Mouse (Mus musculus) telencephalon, adult 2 months (tissue): ENCODE data around the gene Arntl2.

Experiments
- DNase-seq: peaks from one replicate; pipeline ENCODE4 v3.0.0-alpha.2; 2011; ENCODE audit warnings: low read depth, low spot score

The Arntl2 gene

GRCm38 (mm10) chr6:146781566-146781965 lies 14.3 kb upstream of the Arntl2 start:
- no peak for DNase-seq

GRCm38 (mm10) chr6:146793527-146793926 lies 2.3 kb upstream of the Arntl2 start:
- DNase-seq = no peak

GRCm38 (mm10) chr6:146795166-146795923 lies 510 bp upstream of the Arntl2 start:
- no peak for DNase-seq

GRCm38 (mm10) chr6:146797446-146797845 lies 1.6 kb downstream of the Arntl2 start:
- DNase-seq = peak; percentile 6

GRCm38 (mm10) chr6:146809991-146810390 lies 14.1 kb downstream of the Arntl2 start:
- DNase-seq = no peak

GRCm38 (mm10) chr6:146813007-146813406 lies 17.2 kb downstream of the Arntl2 start:
- DNase-seq = no peak

GRCm38 (mm10) chr6:146820177-146820965 lies 24.5 kb downstream of the Arntl2 start:
- no peak for DNase-seq

- no peak for DNase-seq
These were observed 26.1 kb downstream of the Arntl2 start for GRCm38 (mm10) chr6:146821958-146822357.

GRCm38 (mm10) chr6:146824727-146825486 lies 29.1 kb downstream of the Arntl2 start:
- DNase-seq = no peak

- DNase-seq = no peak
These were observed 29.6 kb downstream of the Arntl2 start for GRCm38 (mm10) chr6:146825487-146825773.

- DNase-seq = no peak
These were observed 35.5 kb downstream of the Arntl2 start for GRCm38 (mm10) chr6:146831320-146831719.

- peak; percentile 60 for DNase-seq
These were observed 37.8 kb downstream of the Arntl2 start for GRCm38 (mm10) chr6:146833485-146834314.

- no peak for DNase-seq
These were observed 38.5 kb downstream of the Arntl2 start for GRCm38 (mm10) chr6:146834342-146834741.

GRCm38 (mm10) chr6:146835784-146836183 lies 39.9 kb downstream of the Arntl2 start:
- no peak for DNase-seq

GRCm38 (mm10) chr6:146837316-146837715 lies 41.5 kb downstream of the Arntl2 start:
- no peak for DNase-seq

- DNase-seq = no peak
These were observed 42.5 kb downstream of the Arntl2 start for GRCm38 (mm10) chr6:146838366-146838765.

- no peak for DNase-seq
These were observed 43.0 kb downstream of the Arntl2 start for GRCm38 (mm10) chr6:146838863-146839262.

- DNase-seq = no peak
These were observed 49.0 kb downstream of the Arntl2 start for GRCm38 (mm10) chr6:146844867-146845266.

GRCm38 (mm10) chr6:146845347-146845746 lies 49.5 kb downstream of the Arntl2 start:
- no peak for DNase-seq

GRCm38 (mm10) chr6:146845961-146846750 lies 50.3 kb downstream of the Arntl2 start:
- no peak for DNase-seq

- no peak for DNase-seq
These were observed 51.5 kb downstream of the Arntl2 start for GRCm38 (mm10) chr6:146847402-146847801.
